Mouse (Mus musculus) E14TG2a.4 (cell line): ENCODE results near the gene Ccr1l1.
"Not testable (repeated sequence)": the region's sequence is repeated elsewhere in the genome, so short reads cannot be mapped to it uniquely, and the experiment has no call there.

Source experiments
- CTCF ChIP-seq: conservative IDR thresholded peaks from 2 replicates; pipeline ENCODE4 v1.5.1; 2014; ENCODE audit warnings: low read length
- NANOG ChIP-seq: IDR thresholded peaks from 2 replicates; pipeline ENCODE4 v1.6.1; 2014; ENCODE audit warnings: borderline replicate concordance, low read length, mixed read lengths
- POU5F1 ChIP-seq: IDR thresholded peaks from 2 replicates; pipeline ENCODE4 v1.6.1; 2014; ENCODE audit warnings: low read length, borderline replicate concordance

- not testable (repeated sequence) for TF ChIP-seq CTCF, NANOG, POU5F1
Observed at GRCm38 (mm10) chr9:123966858-123967495, 11.2 kb downstream of the Ccr1l1 start.
